Mouse (Mus musculus): ENCODE data around the gene Sptb. TPM values are rescaled to one million over a fixed set of nuclear protein-coding genes. Genes with fewer than 3 reads are reported as not detected.

Gene Sptb
- polyA plus RNA-seq, 2 experiments: 39.7 to 59.4 TPM

DNA sequence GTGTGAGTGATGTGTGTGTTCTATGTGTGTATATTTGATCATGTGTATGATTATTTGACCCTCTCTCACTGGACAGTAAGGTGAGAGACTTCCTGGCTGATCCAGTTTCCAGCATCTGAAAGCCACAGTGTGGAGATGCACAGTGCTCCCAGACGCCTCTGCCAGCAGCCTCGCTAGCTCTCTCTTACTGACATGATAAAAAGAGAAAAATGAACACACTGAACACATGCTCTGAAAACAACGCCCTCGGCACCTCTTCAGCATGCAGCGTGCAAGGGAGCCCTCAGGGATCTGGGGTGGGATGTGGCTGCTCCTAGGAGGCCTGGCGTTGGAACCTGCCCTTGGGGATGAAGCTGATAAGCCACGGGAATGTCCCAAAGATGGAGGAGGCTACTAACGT is 66.7 kb downstream of the Sptb start:
- DNase-seq (ENCODE audit: low read depth in 3 of 3, low spot score in 3 of 3) (no peak), ATAC-seq (ENCODE audit: insufficient read depth) (no peak)
- Histone ChIP-seq H3K4me3 (ENCODE audit: insufficient read depth in 1 of 2, low read depth in 2 of 2, low read length in 2 of 2) (no peak overlapping the region), H3K4me1 (replicated peaks; ENCODE audit: control insufficient read depth in 2 of 2, insufficient read depth in 2 of 2, low read length in 1 of 2) (peaks cover 0 to 8% of the 10 kb centered on the region in 2 experiments; a peak in 1 of 4 replicates), H3K36me3 (replicated peaks; ENCODE audit: control insufficient read depth, insufficient read depth, low read depth) (peaks cover 81% of the 10 kb centered on the region), H3K27me3 (ENCODE audit: control insufficient read depth, insufficient read depth, low read length) (no peaks in the 10 kb centered on the region), H3K9ac (replicated peaks) (no peak overlapping the region), H3K4me2 (ENCODE audit: low read depth) (no peak overlapping the region), H3K27ac (no peak overlapping the region), H3K9me3 (ENCODE audit: control insufficient read depth, low read length) (no peaks in the 10 kb centered on the region)
- TF ChIP-seq EP300 (IDR thresholded peaks at IDR 0.05; ENCODE audit: low read depth) (no peak), CTCF (IDR thresholded peaks at IDR 0.05; ENCODE audit: low read depth) (no peak)
- WGBS (ENCODE audit: insufficient replicate concordance): 82% methylated on average over 8 of the region's 8 CpGs

GRCm38 (mm10) chr12:76642616-76643015 is 67.7 kb downstream of the Sptb start:
- WGBS (ENCODE audit: insufficient replicate concordance): 81% methylated on average over 4 of the region's 4 CpGs
- H3K27ac ChIP-seq: no peak overlapping the region
- no peak for ATAC-seq (ENCODE audit: insufficient read depth)

GRCm38 (mm10) chr12:76640620-76641019 is 69.7 kb downstream of the Sptb start:
- peaks cover 60% of the 10 kb centered on the region for H3K36me3 ChIP-seq (replicated peaks; ENCODE audit: control insufficient read depth, insufficient read depth, low read depth)
- H3K4me2 ChIP-seq (ENCODE audit: low read depth): no peak overlapping the region
- 64% methylated on average over 8 of the region's 8 CpGs for WGBS (ENCODE audit: insufficient replicate concordance)
- H3K4me1 ChIP-seq (replicated peaks; ENCODE audit: control insufficient read depth in 2 of 2, insufficient read depth in 2 of 2, low read length in 1 of 2): peaks cover 0 to 7% of the 10 kb centered on the region in 2 experiments; a peak in 1 of 4 replicates
- DNase-seq (ENCODE audit: low read depth in 3 of 3, low spot score in 3 of 3) (no peak), ATAC-seq (ENCODE audit: insufficient read depth) (no peak)
- H3K27me3 ChIP-seq (ENCODE audit: control insufficient read depth, insufficient read depth, low read length): no peaks in the 10 kb centered on the region
- H3K4me3 ChIP-seq (ENCODE audit: insufficient read depth in 1 of 2, low read depth in 2 of 2, low read length in 2 of 2): no peak overlapping the region
- no peak for TF ChIP-seq EP300 (IDR thresholded peaks at IDR 0.05; ENCODE audit: low read depth)
- no peak for TF ChIP-seq CTCF (IDR thresholded peaks at IDR 0.05; ENCODE audit: low read depth)
- H3K9me3 ChIP-seq (ENCODE audit: control insufficient read depth, low read length): no peaks in the 10 kb centered on the region
- no peak overlapping the region for H3K27ac ChIP-seq
- H3K9ac ChIP-seq (replicated peaks): no peak overlapping the region

More at GRCm38 (mm10) chr12:76642616-76643015, 67.7 kb downstream of the Sptb start:
- DNase-seq (ENCODE audit: low read depth in 3 of 3, low spot score in 3 of 3): no peak
- H3K4me3 ChIP-seq (ENCODE audit: insufficient read depth in 1 of 2, low read depth in 2 of 2, low read length in 2 of 2): no peak overlapping the region
- H3K36me3 ChIP-seq (replicated peaks; ENCODE audit: control insufficient read depth, insufficient read depth, low read depth): peaks cover 70% of the 10 kb centered on the region
- no peaks in the 10 kb centered on the region for H3K9me3 ChIP-seq (ENCODE audit: control insufficient read depth, low read length)
- H3K27me3 ChIP-seq (ENCODE audit: control insufficient read depth, insufficient read depth, low read length): no peaks in the 10 kb centered on the region
- H3K4me1 ChIP-seq (replicated peaks; ENCODE audit: control insufficient read depth in 2 of 2, insufficient read depth in 2 of 2, low read length in 1 of 2): peaks cover 0 to 8% of the 10 kb centered on the region in 2 experiments; a peak in 1 of 4 replicates
- no peak overlapping the region for H3K4me2 ChIP-seq (ENCODE audit: low read depth)
- no peak for TF ChIP-seq CTCF (IDR thresholded peaks at IDR 0.05; ENCODE audit: low read depth)
- H3K9ac ChIP-seq (replicated peaks): no peak overlapping the region

- WGBS (ENCODE audit: insufficient replicate concordance): 79% methylated on average over 15 of the region's 15 CpGs
- no peak overlapping the region for H3K4me3 ChIP-seq (ENCODE audit: insufficient read depth in 1 of 2, low read depth in 2 of 2, low read length in 2 of 2)
- TF ChIP-seq EP300 (IDR thresholded peaks at IDR 0.05; ENCODE audit: low read depth) (no peak), CTCF (IDR thresholded peaks at IDR 0.05; ENCODE audit: low read depth) (no peak)
- H3K36me3 ChIP-seq (replicated peaks; ENCODE audit: control insufficient read depth, insufficient read depth, low read depth): peaks cover 64% of the 10 kb centered on the region
- H3K27ac ChIP-seq: no peak overlapping the region
- no peak overlapping the region for H3K9ac ChIP-seq (replicated peaks)
- DNase-seq (ENCODE audit: low read depth in 3 of 3, low spot score in 3 of 3) (no peak), ATAC-seq (ENCODE audit: insufficient read depth) (no peak)
- H3K4me2 ChIP-seq (ENCODE audit: low read depth): no peak overlapping the region
- H3K27me3 ChIP-seq (ENCODE audit: control insufficient read depth, insufficient read depth, low read length): no peaks in the 10 kb centered on the region
- H3K4me1 ChIP-seq (replicated peaks; ENCODE audit: control insufficient read depth in 2 of 2, insufficient read depth in 2 of 2, low read length in 1 of 2): no peaks in the 10 kb centered on the region
- no peaks in the 10 kb centered on the region for H3K9me3 ChIP-seq (ENCODE audit: control insufficient read depth, low read length)
Measured at GRCm38 (mm10) chr12:76634899-76635693, 75.3 kb downstream of the Sptb start.

DNA sequence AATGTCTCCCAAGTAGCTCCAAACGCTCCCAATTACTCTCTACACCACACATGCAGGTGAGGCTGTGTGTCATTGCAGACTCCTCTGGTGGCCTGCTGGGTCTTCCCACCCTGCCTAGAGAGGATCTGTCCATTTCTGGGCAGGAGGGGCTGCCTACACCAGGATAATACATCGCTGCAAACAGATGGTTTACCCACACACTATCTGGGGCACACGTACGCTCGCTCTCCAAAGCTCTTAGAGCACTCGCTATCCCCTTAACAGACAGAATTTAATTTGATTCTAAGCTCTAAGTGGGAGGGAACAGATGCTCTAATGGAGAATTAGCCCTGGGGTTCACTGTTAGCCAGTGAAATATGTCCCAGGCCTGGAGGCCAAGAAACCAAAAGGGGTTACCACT is 87.0 kb downstream of the Sptb start:
- DNase-seq (ENCODE audit: low read depth in 3 of 3, low spot score in 3 of 3) (no peak), ATAC-seq (ENCODE audit: insufficient read depth) (no peak)
- Histone ChIP-seq H3K4me2 (ENCODE audit: low read depth) (no peak overlapping the region), H3K36me3 (replicated peaks; ENCODE audit: control insufficient read depth, insufficient read depth, low read depth) (peaks cover 100% of the 10 kb centered on the region), H3K27me3 (ENCODE audit: control insufficient read depth, insufficient read depth, low read length) (no peaks in the 10 kb centered on the region), H3K9ac (replicated peaks) (no peak overlapping the region), H3K4me3 (ENCODE audit: insufficient read depth in 1 of 2, low read depth in 2 of 2, low read length in 2 of 2) (no peak overlapping the region), H3K27ac (no peak overlapping the region), H3K4me1 (replicated peaks; ENCODE audit: control insufficient read depth in 2 of 2, insufficient read depth in 2 of 2, low read length in 1 of 2) (no peaks in the 10 kb centered on the region), H3K9me3 (ENCODE audit: control insufficient read depth, low read length) (no peaks in the 10 kb centered on the region)
- TF ChIP-seq EP300 (IDR thresholded peaks at IDR 0.05; ENCODE audit: low read depth) (no peak), CTCF (IDR thresholded peaks at IDR 0.05; ENCODE audit: low read depth) (no peak)
- 86% methylated on average over 6 of the region's 6 CpGs for WGBS (ENCODE audit: insufficient replicate concordance)

Measured in liver, embryonic 14.5 days (tissue).